Mouse (Mus musculus): ENCODE data around the gene Rbm28.

Rbm28 gene

DNA sequence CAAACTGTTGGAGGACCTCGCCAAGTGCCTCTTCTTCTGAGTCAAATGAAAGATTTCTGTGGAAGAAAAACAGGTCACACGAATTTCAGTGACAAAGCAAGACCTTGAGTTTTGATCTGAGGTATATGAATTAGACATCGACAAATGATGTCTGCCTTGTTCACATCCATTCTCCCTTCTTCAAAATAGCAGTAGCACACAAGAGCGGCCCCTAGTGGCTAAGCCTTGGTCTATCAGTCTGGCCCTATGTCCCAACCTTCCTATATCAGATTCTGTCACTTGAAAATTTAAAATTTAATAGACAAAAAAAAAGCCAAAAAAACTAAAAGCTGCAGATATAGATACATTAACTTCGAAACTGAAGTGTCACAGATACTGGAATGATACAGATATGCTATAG lies 21.2 kb downstream of the Rbm28 start:
- DNase-seq = peak; percentile 67

DNA sequence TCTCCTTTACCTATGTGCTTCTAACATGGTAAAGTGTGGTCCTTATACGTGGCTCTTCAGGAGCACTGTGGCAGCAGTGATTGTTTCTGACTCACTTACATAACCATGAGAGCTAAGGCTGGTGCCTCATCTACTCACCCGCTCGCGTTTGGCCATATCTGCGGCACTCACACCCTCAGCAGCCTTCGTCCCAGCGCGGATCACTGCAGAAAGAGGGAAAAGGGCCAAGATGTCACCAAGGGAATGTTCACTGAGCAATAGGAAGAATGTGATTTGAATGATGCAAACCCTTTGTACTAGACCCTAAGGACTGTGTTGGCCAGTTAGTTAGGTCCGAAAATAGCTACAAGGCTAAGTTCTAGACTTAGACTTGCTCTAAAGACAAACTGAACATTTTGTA lies 27.4 kb downstream of the Rbm28 start:
- no peak for DNase-seq

DNA sequence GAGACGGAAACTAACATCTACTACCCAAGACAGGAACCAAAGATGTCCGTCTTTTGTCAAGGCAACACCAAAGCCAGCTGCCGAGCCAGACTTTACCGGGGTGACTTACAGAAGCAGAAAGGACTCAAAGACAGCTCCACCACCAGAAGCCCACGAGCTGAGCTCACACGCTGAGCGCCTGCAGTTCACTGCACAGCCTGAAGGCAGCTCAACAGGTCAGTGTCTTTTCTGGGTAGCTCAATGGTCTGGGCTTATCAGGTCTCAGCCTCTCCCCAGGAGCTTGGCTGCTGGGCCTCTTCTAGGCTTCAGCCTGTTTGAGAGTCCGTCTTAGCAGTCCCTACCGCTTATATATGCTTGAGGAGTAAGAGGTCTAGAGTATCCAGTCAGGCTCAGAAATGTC lies 31.7 kb downstream of the Rbm28 start:
- DNase-seq = no peak

DNA sequence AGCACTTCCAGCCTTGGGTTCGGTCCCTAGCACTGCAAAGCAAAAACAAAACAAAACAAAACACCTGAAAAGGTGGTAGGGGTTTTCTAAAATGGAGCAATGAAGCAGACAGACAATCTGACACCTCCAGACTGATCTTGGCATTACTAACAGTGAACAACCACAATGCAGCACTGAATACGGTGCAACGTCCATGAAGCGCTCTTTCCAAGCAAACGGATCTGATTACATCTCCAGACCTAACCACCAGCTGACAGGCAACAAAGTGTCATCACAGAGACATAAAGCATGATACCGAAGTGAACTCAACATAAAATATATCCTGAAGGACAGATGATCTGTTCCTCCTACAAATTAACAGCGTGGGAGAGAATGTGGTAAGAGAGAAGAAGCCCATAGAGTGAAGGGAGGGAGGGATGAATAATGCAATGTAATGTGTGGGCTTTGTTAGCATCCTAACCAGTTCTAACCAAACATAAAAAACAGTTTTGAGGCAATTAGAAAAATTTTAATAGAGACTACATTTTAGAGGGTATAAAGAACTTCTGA lies 37.9 kb downstream of the Rbm28 start:
- no peak for DNase-seq

DNA sequence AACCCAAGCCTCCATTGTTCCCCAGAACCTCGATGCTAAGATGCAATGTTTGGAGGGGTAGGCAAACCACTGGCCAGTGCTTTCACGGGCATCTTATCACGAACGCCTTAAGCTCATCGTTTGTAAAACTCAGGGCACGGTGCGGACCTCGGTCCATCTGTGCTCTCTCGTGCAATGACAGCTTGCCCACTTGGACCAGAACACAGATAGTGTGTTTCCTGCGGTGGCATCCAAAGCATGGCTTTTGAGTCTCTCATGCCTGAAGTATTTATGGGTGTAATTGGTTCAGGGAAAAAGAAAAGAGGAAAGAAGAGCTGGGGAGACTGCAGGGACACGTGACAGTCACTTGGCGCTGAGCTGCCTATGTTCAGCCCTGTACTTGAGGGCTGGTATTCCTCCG lies 44.8 kb downstream of the Rbm28 start:
- no peak for DNase-seq

- no peak for DNase-seq
These were observed 45.8 kb downstream of the Rbm28 start for GRCm38 (mm10) chr6:29118963-29119362.

GRCm38 (mm10) chr6:29118231-29118630 lies 46.6 kb downstream of the Rbm28 start:
- DNase-seq = no peak

DNA sequence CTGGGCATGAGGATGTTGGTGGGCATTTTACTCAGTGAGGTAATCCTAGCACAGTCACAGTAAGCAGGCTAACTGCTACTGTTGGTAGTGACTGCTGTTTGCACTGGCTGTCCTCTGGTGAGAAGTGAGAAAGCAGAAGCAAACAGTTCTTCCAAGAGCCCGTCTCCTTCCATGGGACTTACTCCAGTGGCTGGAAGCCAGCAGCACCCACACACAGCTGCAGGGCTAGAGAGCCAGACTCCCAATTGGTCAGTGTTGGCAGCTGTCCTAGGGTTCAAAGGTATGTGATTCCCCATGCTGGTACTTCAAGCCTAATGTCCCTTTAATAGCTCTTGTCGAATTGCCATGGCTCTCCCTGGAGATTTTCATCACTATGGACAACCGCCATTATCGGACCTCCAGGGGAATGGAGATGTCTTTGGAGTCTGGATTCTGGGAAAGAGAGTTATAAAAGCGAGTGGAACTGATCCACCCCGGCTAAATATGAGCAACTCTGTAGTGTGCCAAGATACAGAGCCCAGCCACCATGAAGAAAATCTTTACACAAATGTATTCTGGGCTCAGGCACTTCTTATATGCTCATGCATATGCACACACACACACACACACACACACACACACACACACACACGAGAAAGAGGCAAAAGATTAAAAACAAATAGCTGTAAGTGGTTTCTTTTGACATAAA lies 47.2 kb downstream of the Rbm28 start:
- DNase-seq = peak; percentile 71

- no peak for DNase-seq
These were observed 49.0 kb downstream of the Rbm28 start for GRCm38 (mm10) chr6:29115756-29116155.

DNA sequence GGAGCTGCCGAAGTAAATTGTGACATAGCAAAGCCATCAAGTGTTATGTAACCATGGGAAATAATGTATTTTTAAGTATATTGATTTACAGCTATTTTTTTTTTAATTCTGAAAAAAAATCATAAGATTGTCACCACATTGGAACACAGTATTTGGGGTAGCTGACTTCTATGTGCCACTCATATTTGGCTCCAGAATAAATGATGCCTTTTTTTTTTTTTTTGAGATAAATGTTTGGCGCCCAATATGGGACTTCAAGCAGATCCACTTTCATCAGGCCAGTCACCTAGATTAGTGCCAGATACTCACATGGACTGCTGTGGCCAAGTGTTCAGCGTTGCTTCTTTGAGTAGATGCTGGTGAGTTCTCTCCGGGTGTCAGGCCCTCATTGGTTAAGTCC lies 53.3 kb downstream of the Rbm28 start:
- no peak for DNase-seq

DNA sequence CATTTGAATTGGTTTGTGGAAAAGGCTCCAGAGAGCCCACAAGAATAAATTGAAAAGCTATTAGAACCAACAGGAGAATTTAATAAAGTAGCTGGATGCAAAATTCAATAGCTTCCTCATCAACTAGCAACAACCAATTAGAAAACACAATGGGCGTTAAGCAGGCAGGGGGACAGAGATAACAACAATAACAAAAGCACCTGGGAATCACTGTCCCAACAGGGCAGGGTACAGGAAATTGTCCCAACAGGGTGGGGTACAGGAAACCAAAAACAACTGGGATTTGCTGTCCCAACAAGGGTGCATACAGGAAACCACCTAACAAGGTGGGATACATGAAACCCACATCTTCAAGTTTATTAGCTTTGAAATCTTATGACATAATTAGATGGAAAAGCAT lies 56.4 kb downstream of the Rbm28 start:
- no peak for DNase-seq

DNA sequence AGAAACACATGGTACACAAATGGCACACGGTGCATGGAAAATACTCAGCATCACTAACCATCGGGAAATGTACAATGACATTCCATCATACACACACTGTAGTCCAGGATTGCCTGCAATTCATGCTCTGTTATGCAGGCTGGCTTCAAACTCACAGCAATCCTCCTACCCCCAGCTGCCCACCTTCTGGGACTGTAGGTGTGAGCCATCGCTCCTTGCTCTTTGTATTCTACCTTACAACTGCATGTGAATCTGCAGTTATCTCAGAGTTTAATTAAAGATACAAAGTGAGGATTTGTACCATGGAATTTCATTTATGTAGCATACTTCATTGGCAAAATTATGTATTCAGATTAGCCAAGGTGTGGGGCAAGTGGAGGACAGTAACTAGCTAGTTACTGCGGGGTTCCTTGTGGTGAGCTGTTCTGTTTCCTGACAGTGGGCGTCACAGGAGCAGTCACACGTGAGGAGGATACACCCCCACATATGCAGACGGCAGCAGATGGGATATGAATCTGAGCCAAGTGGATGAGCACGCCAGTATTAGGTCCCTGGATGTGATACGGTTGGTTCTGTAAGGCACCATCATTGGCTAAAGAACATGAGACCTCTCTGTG lies 63.5 kb downstream of the Rbm28 start:
- DNase-seq = peak; percentile 56

- DNase-seq = peak; percentile 53
These were observed 64.4 kb downstream of the Rbm28 start for GRCm38 (mm10) chr6:29100423-29100822.

DNA sequence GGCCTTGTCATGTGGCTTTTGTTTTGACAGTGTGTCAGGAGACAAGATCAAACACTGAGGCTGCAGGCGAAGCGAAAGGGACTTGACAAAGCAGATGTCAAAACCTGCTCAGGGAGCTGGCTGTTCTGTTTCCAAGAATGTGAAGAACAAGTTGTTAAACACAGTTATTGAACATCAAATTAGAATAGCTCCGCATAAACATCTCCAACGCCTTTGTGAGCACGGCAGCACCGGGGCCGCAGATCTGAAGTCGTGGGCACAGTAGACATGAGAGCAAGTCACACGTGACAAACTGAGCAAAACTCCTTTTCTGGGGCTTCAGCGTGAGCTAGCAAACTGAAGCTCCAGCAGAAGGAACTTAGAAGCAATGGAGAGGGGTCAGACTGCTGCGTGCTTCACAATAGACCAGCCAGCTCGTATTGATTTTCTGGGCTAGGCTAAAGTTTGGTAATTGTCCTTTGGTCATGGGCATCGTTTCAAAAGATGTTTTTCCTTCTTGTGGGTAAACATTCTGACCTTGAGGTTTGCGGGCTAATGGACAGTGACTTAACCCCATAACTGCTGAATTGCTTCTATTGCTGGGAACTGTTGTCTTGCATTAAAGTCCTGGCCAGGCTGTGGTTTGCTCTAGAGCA lies 65.2 kb downstream of the Rbm28 start:
- DNase-seq = peak; percentile 71

DNA sequence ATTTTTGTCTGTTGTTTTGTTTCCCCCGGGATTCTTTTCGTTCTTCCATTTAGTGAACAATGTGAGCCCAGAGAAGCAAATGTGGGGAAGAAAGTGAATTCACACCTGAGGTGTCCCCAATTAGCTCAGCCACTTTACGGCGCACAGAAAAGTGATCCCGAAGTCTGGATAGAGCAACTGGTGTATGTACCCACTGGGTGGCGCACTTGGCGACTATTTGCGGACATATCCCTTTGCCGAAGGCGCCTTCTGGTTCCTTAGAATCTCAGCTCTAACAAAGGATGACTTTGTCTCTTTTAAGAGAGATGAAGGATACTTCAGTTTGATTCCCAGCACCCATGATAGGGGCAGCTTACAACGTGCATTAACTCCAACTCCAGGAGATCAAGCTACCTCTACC lies 71.9 kb downstream of the Rbm28 start:
- peak; percentile 16 for DNase-seq

GRCm38 (mm10) chr6:29092234-29092633 lies 72.6 kb downstream of the Rbm28 start:
- no peak for DNase-seq

GRCm38 (mm10) chr6:29087921-29088709 lies 76.7 kb downstream of the Rbm28 start:
- DNase-seq = no peak

- DNase-seq = no peak
These were observed 80.4 kb downstream of the Rbm28 start for GRCm38 (mm10) chr6:29084401-29084800.

- no peak for DNase-seq
These were observed 81.9 kb downstream of the Rbm28 start for GRCm38 (mm10) chr6:29082776-29083354.

- DNase-seq = no peak
These were observed 82.9 kb downstream of the Rbm28 start for GRCm38 (mm10) chr6:29081826-29082363.

GRCm38 (mm10) chr6:29079291-29079690 lies 85.5 kb downstream of the Rbm28 start:
- peak; percentile 76 for DNase-seq

DNA sequence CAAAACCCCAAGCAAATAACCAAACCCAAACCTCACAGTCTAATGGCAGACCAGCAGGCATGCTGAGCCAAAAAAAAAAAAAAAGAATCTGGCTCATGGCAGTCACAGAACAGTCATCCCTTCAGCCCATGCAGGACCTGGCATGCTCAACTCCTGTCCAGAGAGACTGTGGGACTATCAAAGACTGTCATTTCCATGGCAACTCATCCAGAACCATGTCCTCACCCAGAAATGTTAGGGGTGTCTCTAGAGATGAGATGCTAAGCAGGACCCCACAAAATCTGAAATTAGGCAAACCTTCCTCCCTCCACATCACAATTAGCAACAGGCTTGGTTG lies 90.7 kb downstream of the Rbm28 start:
- DNase-seq = no peak

Data from right cerebral cortex, adult 18-20 months (tissue).